Mouse (Mus musculus): ENCODE results near the gene Gm13285. TPM values are rescaled to one million over a fixed set of nuclear protein-coding genes. Genes with fewer than 3 reads are reported as not detected.

Gene Gm13285
- polyA plus RNA-seq, 1 experiment from 2014 or later: 0.61 TPM

Other genes with a start within 250 kb of the Gm13285 start
- gene Ifna15, start 241.4 kb upstream of the Gm13285 start, polyA plus RNA-seq (2014; fragmentation: Nextera tagmentation; extraction: Ambion mirVana): not detected in 2 replicates
- not detected in 2 replicates for gene Ifna14, start 227.9 kb upstream of the Gm13285 start, polyA plus RNA-seq (2014; fragmentation: Nextera tagmentation; extraction: Ambion mirVana)
- gene Ifna9, start 207.3 kb upstream of the Gm13285 start, polyA plus RNA-seq (2014; fragmentation: Nextera tagmentation; extraction: Ambion mirVana): not detected in 2 replicates
- not detected in 2 replicates for gene Ifna12, start 196.3 kb upstream of the Gm13285 start, polyA plus RNA-seq (2014; fragmentation: Nextera tagmentation; extraction: Ambion mirVana)
- gene C87499, start 165.3 kb upstream of the Gm13285 start, polyA plus RNA-seq (2014; fragmentation: Nextera tagmentation; extraction: Ambion mirVana): not detected in 2 replicates
- not detected in 2 replicates for gene Ifna13, start 155.2 kb upstream of the Gm13285 start, polyA plus RNA-seq (2014; fragmentation: Nextera tagmentation; extraction: Ambion mirVana)
- not detected in 2 replicates for gene Ifna16, start 122.7 kb upstream of the Gm13285 start, polyA plus RNA-seq (2014; fragmentation: Nextera tagmentation; extraction: Ambion mirVana)
- not detected in 2 replicates for gene Ifna2, start 115.8 kb upstream of the Gm13285 start, polyA plus RNA-seq (2014; fragmentation: Nextera tagmentation; extraction: Ambion mirVana)
- not detected in 2 replicates for gene Ifnab, start 108.3 kb upstream of the Gm13285 start, polyA plus RNA-seq (2014; fragmentation: Nextera tagmentation; extraction: Ambion mirVana)
- 1.4 and 1.6 TPM in 2 replicates for gene Gm26566, start 77.9 kb upstream of the Gm13285 start, polyA plus RNA-seq (2014; fragmentation: Nextera tagmentation; extraction: Ambion mirVana)
- gene Klhl9, start 77.2 kb upstream of the Gm13285 start, polyA plus RNA-seq (2014; fragmentation: Nextera tagmentation; extraction: Ambion mirVana): 153 and 169 TPM in 2 replicates
- gene Gm13271, start 44.8 kb upstream of the Gm13285 start, polyA plus RNA-seq (2014; fragmentation: Nextera tagmentation; extraction: Ambion mirVana): not detected in 2 replicates
- gene Gm13283, start 39.5 kb upstream of the Gm13285 start, polyA plus RNA-seq (2014; fragmentation: Nextera tagmentation; extraction: Ambion mirVana): 0.15 TPM in 1 of 2 replicates, not detected in the other
- not detected in 2 replicates for gene Gm13290, start 25.8 kb upstream of the Gm13285 start, polyA plus RNA-seq (2014; fragmentation: Nextera tagmentation; extraction: Ambion mirVana)
- not detected in 2 replicates for gene Gm13289, start 22.7 kb upstream of the Gm13285 start, polyA plus RNA-seq (2014; fragmentation: Nextera tagmentation; extraction: Ambion mirVana)
- gene Gm13272, start 19.8 kb upstream of the Gm13285 start, polyA plus RNA-seq (2014; fragmentation: Nextera tagmentation; extraction: Ambion mirVana): not detected in 2 replicates
- gene Ifnz, start 17.5 kb upstream of the Gm13285 start, polyA plus RNA-seq (2014; fragmentation: Nextera tagmentation; extraction: Ambion mirVana): not detected in 2 replicates
- not detected in 2 replicates for gene Gm13276, start 14.0 kb upstream of the Gm13285 start, polyA plus RNA-seq (2014; fragmentation: Nextera tagmentation; extraction: Ambion mirVana)
- not detected in 2 replicates for gene Gm13277, start 11.0 kb upstream of the Gm13285 start, polyA plus RNA-seq (2014; fragmentation: Nextera tagmentation; extraction: Ambion mirVana)
- not detected in 2 replicates for gene Gm13278, start 8.1 kb upstream of the Gm13285 start, polyA plus RNA-seq (2014; fragmentation: Nextera tagmentation; extraction: Ambion mirVana)
- gene Gm13275, start 5.2 kb upstream of the Gm13285 start, polyA plus RNA-seq (2014; fragmentation: Nextera tagmentation; extraction: Ambion mirVana): not detected in 2 replicates
- gene Gm13279, start 2.3 kb upstream of the Gm13285 start, polyA plus RNA-seq (2014; fragmentation: Nextera tagmentation; extraction: Ambion mirVana): not detected in 2 replicates
- gene Gm13287, start 3.6 kb downstream of the Gm13285 start, polyA plus RNA-seq (2014; fragmentation: Nextera tagmentation; extraction: Ambion mirVana): not detected in 2 replicates
- 0.12 TPM in 1 of 2 replicates, not detected in the other for gene Gm13288, start 5.9 kb downstream of the Gm13285 start, polyA plus RNA-seq (2014; fragmentation: Nextera tagmentation; extraction: Ambion mirVana)
- gene Ifna7, start 16.6 kb downstream of the Gm13285 start, polyA plus RNA-seq (2014; fragmentation: Nextera tagmentation; extraction: Ambion mirVana): not detected in 2 replicates
- not detected in 2 replicates for gene Ifna11, start 20.3 kb downstream of the Gm13285 start, polyA plus RNA-seq (2014; fragmentation: Nextera tagmentation; extraction: Ambion mirVana)
- gene Ifna6, start 27.8 kb downstream of the Gm13285 start, polyA plus RNA-seq (2014; fragmentation: Nextera tagmentation; extraction: Ambion mirVana): not detected in 2 replicates
- gene Ifna5, start 35.9 kb downstream of the Gm13285 start, polyA plus RNA-seq (2014; fragmentation: Nextera tagmentation; extraction: Ambion mirVana): not detected in 2 replicates
- not detected in 2 replicates for gene Ifna4, start 42.2 kb downstream of the Gm13285 start, polyA plus RNA-seq (2014; fragmentation: Nextera tagmentation; extraction: Ambion mirVana)
- gene Ifna1, start 50.4 kb downstream of the Gm13285 start, polyA plus RNA-seq (2014; fragmentation: Nextera tagmentation; extraction: Ambion mirVana): not detected in 2 replicates
- not detected in 2 replicates for gene Ifne, start 80.5 kb downstream of the Gm13285 start, polyA plus RNA-seq (2014; fragmentation: Nextera tagmentation; extraction: Ambion mirVana)

All from midbrain, embryonic 11.5 days (tissue).